Mouse (Mus musculus): ENCODE data around the gene Fyn. TPM values are rescaled to one million over a fixed set of nuclear protein-coding genes. Genes with fewer than 3 reads are reported as not detected.

The Fyn gene
- total and polyA plus RNA-seq, 3 experiments = 89.7 to 127 (median 101) TPM

DNA sequence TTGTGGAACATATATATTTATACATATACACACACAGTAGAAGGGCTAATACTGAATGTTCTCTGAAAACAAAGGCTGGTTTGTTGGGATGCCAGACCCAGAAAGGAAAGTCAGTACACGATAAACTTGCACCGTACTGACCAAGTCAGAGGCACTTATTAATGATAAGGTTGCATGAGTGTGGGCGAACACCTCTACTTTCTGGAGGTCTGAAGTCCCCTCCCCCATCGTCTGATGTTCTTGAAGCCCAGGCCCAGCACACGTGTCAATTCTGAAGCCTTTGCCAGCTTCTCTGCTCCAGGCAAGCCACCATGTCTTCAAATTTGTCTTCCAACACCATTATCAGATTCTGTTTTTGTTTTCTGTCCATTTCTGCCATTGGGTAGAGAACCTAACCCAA is 3.3 kb downstream of the Fyn start:
- H3K9me3 ChIP-seq (replicated peaks) = no peaks in the 10 kb centered on the region
- TF ChIP-seq CTCF (IDR thresholded peaks at IDR 0.05; ENCODE audit: low read depth, low read length) (no peak), GATA1 (IDR thresholded peaks at IDR 0.05; ENCODE audit: borderline replicate concordance, low read length) (no peak), TAL1 (conservative IDR thresholded peaks at IDR 0.05; ENCODE audit: low read depth, low read length) (no peak), POLR2AphosphoS5 (IDR thresholded peaks at IDR 0.05; ENCODE audit: insufficient replicate concordance, low read depth, low read length) (no peak), GATA2 (IDR thresholded peaks at IDR 0.05; ENCODE audit: borderline replicate concordance, low read depth, low read length) (no peak)
- ATAC-seq (ENCODE audit: extremely low read depth, insufficient number of reproducible peaks, low FRiP score, poor library complexity, severe bottlenecking) (no peak), DNase-seq (ENCODE audit: low spot score) (no peak)
- peaks cover 71% of the 10 kb centered on the region for H3K4me1 ChIP-seq (ENCODE audit: insufficient read depth, low read depth, low read length)
- H3K36me3 ChIP-seq (replicated peaks) = peaks cover 45% of the 10 kb centered on the region
- H3K4me3 ChIP-seq (ENCODE audit: low read depth, low read length) = peak overlapping the region; percentile 50; the same call in 1 of the 2 replicates
- no peaks in the 10 kb centered on the region for H3K27me3 ChIP-seq (ENCODE audit: insufficient read depth, low read length)

DNA sequence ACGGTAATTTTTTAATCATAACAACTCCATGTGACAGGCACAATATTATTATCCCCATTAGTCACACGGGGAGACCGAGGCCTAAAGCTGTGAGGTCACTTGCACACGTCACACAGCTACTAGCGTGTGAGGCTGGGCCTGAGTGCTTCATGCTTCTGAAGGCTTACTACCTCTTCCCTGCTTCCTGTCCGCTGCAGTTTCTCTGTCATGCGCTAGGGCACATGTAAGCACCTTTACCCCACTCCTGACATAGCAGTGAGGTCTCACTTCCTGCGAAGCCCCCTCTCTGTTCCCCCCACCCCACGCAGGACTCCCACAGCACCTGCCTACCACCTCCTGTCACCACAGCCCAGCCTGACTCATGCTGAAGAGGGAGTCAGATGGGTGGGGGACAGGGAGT is 8.0 kb downstream of the Fyn start:
- no peak for DNase-seq (ENCODE audit: low spot score)

DNA sequence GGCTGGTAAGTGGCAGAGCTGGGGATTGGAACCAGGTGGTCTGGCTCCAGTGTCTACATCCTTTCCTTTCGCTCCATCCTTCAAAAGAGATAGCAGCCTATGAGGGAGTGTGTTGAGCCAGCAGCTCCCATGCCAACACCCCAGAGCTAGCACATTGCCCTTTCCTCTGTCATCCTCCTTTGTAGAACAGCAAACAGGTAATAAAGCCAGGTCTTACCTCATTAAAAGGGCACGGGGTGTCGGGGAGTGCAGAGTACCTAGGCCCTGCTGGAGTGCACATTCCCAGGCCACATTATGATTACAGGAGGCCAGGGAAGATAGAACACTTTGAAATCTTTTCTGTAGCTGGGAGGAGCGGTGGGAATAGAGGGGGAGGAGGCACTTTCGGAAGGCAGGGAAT is 8.6 kb downstream of the Fyn start:
- no peak overlapping the region for H3K4me3 ChIP-seq (ENCODE audit: low read depth, low read length)
- DNase-seq (ENCODE audit: low spot score) (no peak), ATAC-seq (ENCODE audit: extremely low read depth, insufficient number of reproducible peaks, low FRiP score, poor library complexity, severe bottlenecking) (no peak)
- H3K9me3 ChIP-seq (replicated peaks) = no peaks in the 10 kb centered on the region
- H3K27me3 ChIP-seq (ENCODE audit: insufficient read depth, low read length) = no peaks in the 10 kb centered on the region
- TF ChIP-seq CTCF (IDR thresholded peaks at IDR 0.05; ENCODE audit: low read depth, low read length) (no peak), POLR2AphosphoS5 (IDR thresholded peaks at IDR 0.05; ENCODE audit: insufficient replicate concordance, low read depth, low read length) (no peak), TAL1 (conservative IDR thresholded peaks at IDR 0.05; ENCODE audit: low read depth, low read length) (no peak), GATA1 (IDR thresholded peaks at IDR 0.05; ENCODE audit: borderline replicate concordance, low read length) (no peak), GATA2 (IDR thresholded peaks at IDR 0.05; ENCODE audit: borderline replicate concordance, low read depth, low read length) (no peak)
- H3K4me1 ChIP-seq (ENCODE audit: insufficient read depth, low read depth, low read length) = peaks cover 70% of the 10 kb centered on the region
- H3K36me3 ChIP-seq (replicated peaks) = peaks cover 83% of the 10 kb centered on the region

More for the DNA sequence above, 8.0 kb downstream of the Fyn start:
- no peaks in the 10 kb centered on the region for H3K9me3 ChIP-seq (replicated peaks)
- TF ChIP-seq CTCF (IDR thresholded peaks at IDR 0.05; ENCODE audit: low read depth, low read length) (no peak), GATA1 (IDR thresholded peaks at IDR 0.05; ENCODE audit: borderline replicate concordance, low read length) (no peak), POLR2AphosphoS5 (IDR thresholded peaks at IDR 0.05; ENCODE audit: insufficient replicate concordance, low read depth, low read length) (no peak), TAL1 (conservative IDR thresholded peaks at IDR 0.05; ENCODE audit: low read depth, low read length) (no peak), GATA2 (IDR thresholded peaks at IDR 0.05; ENCODE audit: borderline replicate concordance, low read depth, low read length) (no peak)
- no peak overlapping the region for H3K4me3 ChIP-seq (ENCODE audit: low read depth, low read length)
- no peaks in the 10 kb centered on the region for H3K27me3 ChIP-seq (ENCODE audit: insufficient read depth, low read length)
- no peak for ATAC-seq (ENCODE audit: extremely low read depth, insufficient number of reproducible peaks, low FRiP score, poor library complexity, severe bottlenecking)
- H3K4me1 ChIP-seq (ENCODE audit: insufficient read depth, low read depth, low read length) = peaks cover 73% of the 10 kb centered on the region
- H3K36me3 ChIP-seq (replicated peaks) = peaks cover 83% of the 10 kb centered on the region

DNA sequence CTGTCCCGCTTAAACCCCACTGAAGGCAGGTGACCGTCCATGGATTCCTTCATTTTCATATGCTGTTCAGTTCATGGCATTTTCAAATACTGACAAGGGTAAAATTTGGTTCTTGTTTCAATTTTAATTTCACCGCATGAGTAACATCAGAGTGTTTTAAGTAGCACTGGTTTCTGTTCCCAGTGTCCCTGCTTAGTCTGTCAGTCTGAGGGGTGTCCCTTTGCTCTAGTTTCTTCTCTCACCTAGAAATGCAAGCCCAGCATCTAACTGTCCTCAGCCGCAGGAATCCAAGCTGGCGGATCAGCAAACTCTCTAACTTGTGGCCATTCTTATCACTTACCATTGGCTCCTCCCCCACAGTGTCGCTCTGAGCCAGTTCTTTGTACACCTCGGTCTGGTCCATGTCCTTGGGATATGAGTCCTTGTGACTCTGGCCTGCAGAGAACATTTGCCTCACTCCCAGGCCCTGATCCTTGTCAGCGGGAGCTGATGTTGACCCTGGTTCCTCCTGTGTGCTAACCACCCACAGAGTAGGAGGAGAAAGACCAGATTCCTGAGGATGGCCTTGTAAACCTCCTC is 9.5 kb downstream of the Fyn start:
- TF ChIP-seq CTCF (IDR thresholded peaks at IDR 0.05; ENCODE audit: low read depth, low read length) (no peak), GATA1 (IDR thresholded peaks at IDR 0.05; ENCODE audit: borderline replicate concordance, low read length) (no peak), POLR2AphosphoS5 (IDR thresholded peaks at IDR 0.05; ENCODE audit: insufficient replicate concordance, low read depth, low read length) (no peak), GATA2 (IDR thresholded peaks at IDR 0.05; ENCODE audit: borderline replicate concordance, low read depth, low read length) (no peak), TAL1 (conservative IDR thresholded peaks at IDR 0.05; ENCODE audit: low read depth, low read length) (no peak)
- no peaks in the 10 kb centered on the region for H3K9me3 ChIP-seq (replicated peaks)
- no peaks in the 10 kb centered on the region for H3K27me3 ChIP-seq (ENCODE audit: insufficient read depth, low read length)
- H3K4me3 ChIP-seq (ENCODE audit: low read depth, low read length) = no peak overlapping the region
- ATAC-seq (ENCODE audit: extremely low read depth, insufficient number of reproducible peaks, low FRiP score, poor library complexity, severe bottlenecking) (no peak), DNase-seq (ENCODE audit: low spot score) (no peak)
- H3K36me3 ChIP-seq (replicated peaks) = peaks cover 83% of the 10 kb centered on the region
- H3K4me1 ChIP-seq (ENCODE audit: insufficient read depth, low read depth, low read length) = peaks cover 70% of the 10 kb centered on the region

DNA sequence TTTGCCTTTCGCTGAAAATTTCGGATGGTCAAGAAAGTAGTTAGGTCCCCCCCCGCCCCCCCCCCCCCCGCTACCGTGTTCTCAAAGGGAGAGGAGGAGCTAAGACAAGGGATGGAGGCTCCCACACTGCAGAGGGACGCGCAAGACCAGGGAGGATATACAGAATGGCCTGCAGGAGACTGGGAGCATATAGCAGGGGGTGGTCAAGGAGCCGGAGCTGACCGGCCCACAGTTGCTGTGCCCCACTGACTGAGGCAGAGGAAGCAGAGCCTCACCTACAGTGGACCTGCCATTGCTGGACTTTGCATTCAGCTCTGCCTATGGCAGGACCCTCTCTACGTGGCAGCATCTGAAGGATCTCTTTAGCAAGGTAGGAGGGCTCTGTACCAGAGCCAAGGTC is 10.6 kb downstream of the Fyn start:
- DNase-seq (ENCODE audit: low spot score) = no peak
- no peak for TF ChIP-seq POLR2AphosphoS5 (IDR thresholded peaks at IDR 0.05; ENCODE audit: insufficient replicate concordance, low read depth, low read length)
- TF ChIP-seq TAL1 (conservative IDR thresholded peaks at IDR 0.05; ENCODE audit: low read depth, low read length) = no peak
- TF ChIP-seq GATA2 (IDR thresholded peaks at IDR 0.05; ENCODE audit: borderline replicate concordance, low read depth, low read length) = no peak
- no peak for TF ChIP-seq GATA1 (IDR thresholded peaks at IDR 0.05; ENCODE audit: borderline replicate concordance, low read length)
- TF ChIP-seq CTCF (IDR thresholded peaks at IDR 0.05; ENCODE audit: low read depth, low read length) = no peak
- peaks cover 66% of the 10 kb centered on the region for H3K4me1 ChIP-seq (ENCODE audit: insufficient read depth, low read depth, low read length)
- no peaks in the 10 kb centered on the region for H3K27me3 ChIP-seq (ENCODE audit: insufficient read depth, low read length)
- no peaks in the 10 kb centered on the region for H3K9me3 ChIP-seq (replicated peaks)
- ATAC-seq (ENCODE audit: extremely low read depth, insufficient number of reproducible peaks, low FRiP score, poor library complexity, severe bottlenecking) = no peak
- H3K36me3 ChIP-seq (replicated peaks) = peaks cover 76% of the 10 kb centered on the region
- H3K4me3 ChIP-seq (ENCODE audit: low read depth, low read length) = no peak overlapping the region

DNA sequence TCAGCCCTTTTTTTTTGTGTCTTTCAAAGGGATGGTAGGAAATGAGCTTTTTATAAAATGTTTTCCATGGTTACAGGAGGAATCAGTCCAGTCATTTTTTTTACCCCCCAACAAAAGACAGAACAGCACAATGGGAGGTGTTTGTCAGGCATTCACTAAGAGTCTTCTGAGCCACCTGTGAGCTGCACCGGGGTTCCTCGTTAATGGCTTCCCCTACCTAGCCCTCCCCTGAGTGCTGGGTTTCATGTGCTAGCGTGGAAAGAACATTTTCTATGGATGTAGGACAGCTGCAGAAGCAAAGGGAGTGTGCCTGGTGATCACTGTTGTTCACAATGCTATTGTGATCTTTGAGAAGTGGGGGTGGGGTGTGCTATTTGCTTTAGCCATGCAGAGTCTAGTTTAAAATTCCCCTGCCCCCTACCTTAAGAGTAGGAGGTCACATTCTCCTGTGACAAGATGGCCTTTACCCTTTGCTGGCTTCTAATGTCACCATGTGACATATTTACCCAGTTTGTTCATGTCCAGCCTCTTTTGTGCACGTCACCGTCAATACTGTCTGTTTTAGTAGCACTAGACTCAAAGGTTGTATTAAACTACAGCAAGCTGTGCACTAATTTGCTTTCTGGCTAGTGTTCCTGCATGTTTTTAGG is 11.2 kb downstream of the Fyn start:
- Histone ChIP-seq H3K9me3 (replicated peaks) (no peaks in the 10 kb centered on the region), H3K36me3 (replicated peaks) (peaks cover 77% of the 10 kb centered on the region), H3K4me3 (ENCODE audit: low read depth, low read length) (no peak overlapping the region), H3K4me1 (ENCODE audit: insufficient read depth, low read depth, low read length) (peaks cover 65% of the 10 kb centered on the region), H3K27me3 (ENCODE audit: insufficient read depth, low read length) (no peaks in the 10 kb centered on the region)
- no peak for DNase-seq (ENCODE audit: low spot score)
- no peak for TF ChIP-seq GATA1 (IDR thresholded peaks at IDR 0.05; ENCODE audit: borderline replicate concordance, low read length)
- no peak for TF ChIP-seq GATA2 (IDR thresholded peaks at IDR 0.05; ENCODE audit: borderline replicate concordance, low read depth, low read length)
- TF ChIP-seq CTCF (IDR thresholded peaks at IDR 0.05; ENCODE audit: low read depth, low read length) = no peak
- TF ChIP-seq TAL1 (conservative IDR thresholded peaks at IDR 0.05; ENCODE audit: low read depth, low read length) = no peak
- TF ChIP-seq POLR2AphosphoS5 (IDR thresholded peaks at IDR 0.05; ENCODE audit: insufficient replicate concordance, low read depth, low read length) = no peak
- no peak for ATAC-seq (ENCODE audit: extremely low read depth, insufficient number of reproducible peaks, low FRiP score, poor library complexity, severe bottlenecking)
